Mouse (Mus musculus): ENCODE data around the gene 1700020D05Rik. TPM values are rescaled to one million over a fixed set of nuclear protein-coding genes. Genes with fewer than 3 reads are reported as not detected.

1700020D05Rik gene
- polyA plus RNA-seq, 1 experiment = 0.18 TPM

- no peak for TF ChIP-seq GATA1 (IDR thresholded peaks at IDR 0.05; ENCODE audit: low read length)
- TF ChIP-seq TAL1 (IDR thresholded peaks at IDR 0.05; ENCODE audit: low read length) = no peak
- H3K27me3 ChIP-seq (ENCODE audit: control insufficient read depth) = no peaks in the 10 kb centered on the region
- H3K4me1 ChIP-seq (ENCODE audit: control insufficient read depth) = peaks cover 3% of the 10 kb centered on the region
- no peaks in the 10 kb centered on the region for H3K9me3 ChIP-seq (ENCODE audit: control insufficient read depth, low read length)
- H3K36me3 ChIP-seq (ENCODE audit: control insufficient read depth) = no peaks in the 10 kb centered on the region
- no peak overlapping the region for H3K4me3 ChIP-seq (replicated peaks)
Measured at GRCm38 (mm10) chr19:5518721-5519120, 15.1 kb upstream of the 1700020D05Rik start.

GRCm38 (mm10) chr19:5516906-5517505 is 13.4 kb upstream of the 1700020D05Rik start:
- Histone ChIP-seq H3K9me3 (ENCODE audit: control insufficient read depth, low read length) (no peaks in the 10 kb centered on the region), H3K4me1 (ENCODE audit: control insufficient read depth) (peaks cover 13% of the 10 kb centered on the region), H3K36me3 (ENCODE audit: control insufficient read depth) (no peaks in the 10 kb centered on the region), H3K4me3 (replicated peaks) (no peak overlapping the region), H3K27me3 (ENCODE audit: control insufficient read depth) (no peaks in the 10 kb centered on the region)
- TF ChIP-seq GATA1 (IDR thresholded peaks at IDR 0.05; ENCODE audit: low read length) (no peak), TAL1 (IDR thresholded peaks at IDR 0.05; ENCODE audit: low read length) (no peak)

- no peaks in the 10 kb centered on the region for H3K9me3 ChIP-seq (ENCODE audit: control insufficient read depth, low read length)
- no peak overlapping the region for H3K4me3 ChIP-seq (replicated peaks)
- H3K4me1 ChIP-seq (ENCODE audit: control insufficient read depth) = peaks cover 22% of the 10 kb centered on the region
- TF ChIP-seq GATA1 (IDR thresholded peaks at IDR 0.05; ENCODE audit: low read length) (no peak), TAL1 (IDR thresholded peaks at IDR 0.05; ENCODE audit: low read length) (no peak)
- no peaks in the 10 kb centered on the region for H3K27me3 ChIP-seq (ENCODE audit: control insufficient read depth)
- no peaks in the 10 kb centered on the region for H3K36me3 ChIP-seq (ENCODE audit: control insufficient read depth)
Measured at GRCm38 (mm10) chr19:5515840-5516777, 12.5 kb upstream of the 1700020D05Rik start.

- peaks cover 49% of the 10 kb centered on the region for H3K4me1 ChIP-seq (ENCODE audit: control insufficient read depth)
- no peaks in the 10 kb centered on the region for H3K27me3 ChIP-seq (ENCODE audit: control insufficient read depth)
- TF ChIP-seq TAL1 (IDR thresholded peaks at IDR 0.05; ENCODE audit: low read length) (no peak), GATA1 (IDR thresholded peaks at IDR 0.05; ENCODE audit: low read length) (no peak)
- H3K9me3 ChIP-seq (ENCODE audit: control insufficient read depth, low read length) = no peaks in the 10 kb centered on the region
- H3K4me3 ChIP-seq (replicated peaks) = no peak overlapping the region
- peaks cover 2% of the 10 kb centered on the region for H3K36me3 ChIP-seq (ENCODE audit: control insufficient read depth)
Measured at GRCm38 (mm10) chr19:5513005-5513349, 9.4 kb upstream of the 1700020D05Rik start.

- TF ChIP-seq GATA1 (IDR thresholded peaks at IDR 0.05; ENCODE audit: low read length) (no peak), TAL1 (IDR thresholded peaks at IDR 0.05; ENCODE audit: low read length) (no peak)
- no peaks in the 10 kb centered on the region for H3K27me3 ChIP-seq (ENCODE audit: control insufficient read depth)
- H3K4me3 ChIP-seq (replicated peaks) = peak overlapping the region; percentile 1
- peaks cover 3% of the 10 kb centered on the region for H3K36me3 ChIP-seq (ENCODE audit: control insufficient read depth)
- peaks cover 51% of the 10 kb centered on the region for H3K4me1 ChIP-seq (ENCODE audit: control insufficient read depth)
- no peaks in the 10 kb centered on the region for H3K9me3 ChIP-seq (ENCODE audit: control insufficient read depth, low read length)
Measured at GRCm38 (mm10) chr19:5512091-5513004, 8.8 kb upstream of the 1700020D05Rik start.

GRCm38 (mm10) chr19:5511074-5511632 is 7.6 kb upstream of the 1700020D05Rik start:
- H3K36me3 ChIP-seq (ENCODE audit: control insufficient read depth) = peaks cover 3% of the 10 kb centered on the region
- H3K4me1 ChIP-seq (ENCODE audit: control insufficient read depth) = peaks cover 51% of the 10 kb centered on the region
- no peaks in the 10 kb centered on the region for H3K27me3 ChIP-seq (ENCODE audit: control insufficient read depth)
- TF ChIP-seq TAL1 (IDR thresholded peaks at IDR 0.05; ENCODE audit: low read length) (no peak), GATA1 (IDR thresholded peaks at IDR 0.05; ENCODE audit: low read length) (no peak)
- peak overlapping the region; percentile 75 for H3K4me3 ChIP-seq (replicated peaks)
- H3K9me3 ChIP-seq (ENCODE audit: control insufficient read depth, low read length) = no peaks in the 10 kb centered on the region

- Histone ChIP-seq H3K9me3 (ENCODE audit: control insufficient read depth, low read length) (no peaks in the 10 kb centered on the region), H3K27me3 (ENCODE audit: control insufficient read depth) (no peaks in the 10 kb centered on the region), H3K4me1 (ENCODE audit: control insufficient read depth) (peaks cover 53% of the 10 kb centered on the region), H3K36me3 (ENCODE audit: control insufficient read depth) (peaks cover 3% of the 10 kb centered on the region), H3K4me3 (replicated peaks) (peak within 1 kb of the TSS; percentile 75)
- peak; percentile 63; the same call in 1 of the 2 replicates for TF ChIP-seq GATA1 (IDR thresholded peaks at IDR 0.05; ENCODE audit: low read length)
- peak; percentile 70 for TF ChIP-seq TAL1 (IDR thresholded peaks at IDR 0.05; ENCODE audit: low read length)
Measured at GRCm38 (mm10) chr19:5510031-5511026, 6.7 kb upstream of the 1700020D05Rik start, which contains the start of gene Snx32. Gene Snx32, minus strand, starts transcription at chr19:5510538.
